Mouse (Mus musculus) CH12.LX (cell line): Measurements from ENCODE around the gene Bcor. TPM values are rescaled to one million over a fixed set of nuclear protein-coding genes. Genes with fewer than 3 reads are reported as not detected.

ENCODE experiments used
- DNase-seq: peaks from one replicate; pipeline ENCODE4 v3.0.0-alpha.2; 2013; ENCODE audit errors: extremely low read depth
- H3K27ac ChIP-seq: 2 replicates; pipeline ENCODE4 v1.5.1; 2012; ENCODE audit warnings: low read depth, mild to moderate bottlenecking, control low read depth, moderate library complexity; ENCODE audit not compliant: insufficient read depth
- H3K27me3 ChIP-seq: replicated peaks from 2 replicates; pipeline ENCODE3; 2012; ENCODE audit warnings: inconsistent platforms
- H3K36me3 ChIP-seq, 2 experiments: replicated peaks in 1 of 2; 2 replicates each; pipeline versions ENCODE3 to v1.6.1; 2012; ENCODE audit warnings: inconsistent platforms in 1 of 2, low read length in 1 of 2, mild to moderate bottlenecking in 1 of 2, mixed read lengths in 1 of 2, moderate library complexity in 1 of 2; ENCODE audit not compliant: control insufficient read depth in 1 of 2, insufficient read depth in 1 of 2
- H3K4me1 ChIP-seq, 2 experiments: 2 replicates each; pipeline ENCODE4 v1.6.1; 2012; ENCODE audit warnings: inconsistent platforms in 1 of 2, moderate library complexity in 1 of 2; ENCODE audit not compliant: insufficient read depth in 2 of 2, control insufficient read depth in 1 of 2
- H3K4me2 ChIP-seq: 2 replicates; pipeline ENCODE4 v1.6.1; 2012; ENCODE audit warnings: low read depth, mild to moderate bottlenecking, control low read depth; ENCODE audit not compliant: poor library complexity, insufficient read depth, severe bottlenecking
- H3K4me3 ChIP-seq, 3 experiments: fragments of 150-350 bp in 1 of 3; sonication (generic) in 1 of 3; replicated peaks in 1 of 3; 2 replicates each; pipeline versions ENCODE3 to v1.5.1; 2011 to 2012; ENCODE audit warnings: low read depth in 2 of 3, low read length in 2 of 3, mild to moderate bottlenecking in 2 of 3, moderate library complexity in 2 of 3, control low read depth in 1 of 3, improper control_type of control experiment in 1 of 3, inconsistent platforms in 1 of 3, mixed read lengths in 1 of 3; ENCODE audit not compliant: poor library complexity in 1 of 3
- H3K79me2 ChIP-seq: replicated peaks from 2 replicates; pipeline ENCODE4 v1.6.1; 2012; ENCODE audit warnings: mild to moderate bottlenecking, moderate library complexity; ENCODE audit not compliant: control insufficient read depth, poor library complexity, insufficient read depth, severe bottlenecking; ENCODE audit errors: extremely low read depth
- H3K9ac ChIP-seq: 2 replicates; pipeline ENCODE4 v1.6.1; 2012; ENCODE audit warnings: low read depth, mild to moderate bottlenecking, control low read depth, moderate library complexity; ENCODE audit not compliant: insufficient read depth
- H3K9me3 ChIP-seq: replicated peaks from 2 replicates; pipeline ENCODE3; 2012; ENCODE audit warnings: low read length, inconsistent platforms, mixed read lengths
- BHLHE40 ChIP-seq: IDR thresholded peaks from 2 replicates; pipeline ENCODE4 v1.6.1; 2011; ENCODE audit warnings: mild to moderate bottlenecking, low read depth, low read length, improper control_type of control experiment
- CHD1 ChIP-seq: IDR thresholded peaks from 2 replicates; pipeline ENCODE4 v1.6.1; 2012; ENCODE audit warnings: low read depth, low read length, improper control_type of control experiment, inconsistent platforms
- CHD2 ChIP-seq: IDR thresholded peaks from 2 replicates; pipeline ENCODE4 v1.6.1; 2011; ENCODE audit warnings: low read length, improper control_type of control experiment
- CTCF ChIP-seq, 2 experiments: IDR thresholded peaks in 1 of 2; conservative IDR thresholded peaks in 1 of 2; 2 replicates each; pipeline ENCODE4 v1.5.1; 2011 to 2012; ENCODE audit warnings: low read depth in 2 of 2, low read length in 2 of 2, improper control_type of control experiment in 1 of 2, inconsistent platforms in 1 of 2, mild to moderate bottlenecking in 1 of 2, moderate library complexity in 1 of 2
- E2F4 ChIP-seq: IDR thresholded peaks from 2 replicates; pipeline ENCODE4 v1.6.1; 2011; ENCODE audit warnings: low read depth, low read length, improper control_type of control experiment; ENCODE audit not compliant: insufficient replicate concordance
- ELF1 ChIP-seq: IDR thresholded peaks from 2 replicates; pipeline ENCODE4 v1.6.1; 2014; ENCODE audit warnings: low read depth, mild to moderate bottlenecking, inconsistent platforms, low read length, improper control_type of control experiment
- EP300 ChIP-seq: IDR thresholded peaks from 2 replicates; pipeline ENCODE4 v1.6.1; 2011; ENCODE audit warnings: low read length, improper control_type of control experiment
- ETS1 ChIP-seq: conservative IDR thresholded peaks from 2 replicates; pipeline ENCODE4 v1.6.1; 2012; ENCODE audit warnings: low read depth, mild to moderate bottlenecking, inconsistent platforms, low read length, improper control_type of control experiment, moderate library complexity
- GABPA ChIP-seq: IDR thresholded peaks from 2 replicates; pipeline ENCODE4 v1.6.1; 2012; ENCODE audit warnings: low read depth, low read length, improper control_type of control experiment, inconsistent platforms; ENCODE audit not compliant: insufficient replicate concordance
- HCFC1 ChIP-seq: IDR thresholded peaks from 2 replicates; pipeline ENCODE4 v1.6.1; 2012; ENCODE audit warnings: low read depth, mild to moderate bottlenecking, inconsistent platforms, low read length, improper control_type of control experiment
- IRF4 ChIP-seq: IDR thresholded peaks from 2 replicates; pipeline ENCODE4 v1.6.1; 2014; ENCODE audit warnings: low read depth, mild to moderate bottlenecking, inconsistent platforms, low read length, improper control_type of control experiment
- JUN ChIP-seq: IDR thresholded peaks from 2 replicates; pipeline ENCODE4 v1.6.1; 2011; ENCODE audit warnings: low read depth, mild to moderate bottlenecking, low read length, improper control_type of control experiment, moderate library complexity; ENCODE audit not compliant: insufficient read depth
- JUND ChIP-seq: conservative IDR thresholded peaks from 2 replicates; pipeline ENCODE4 v1.6.1; 2011; ENCODE audit warnings: low read depth, low read length, improper control_type of control experiment
- KAT2A ChIP-seq: IDR thresholded peaks from 2 replicates; pipeline ENCODE4 v1.6.1; 2012; ENCODE audit warnings: low read length, improper control_type of control experiment, inconsistent platforms; ENCODE audit not compliant: insufficient replicate concordance
- MAFK ChIP-seq: IDR thresholded peaks from 2 replicates; pipeline ENCODE4 v1.6.1; 2011; ENCODE audit warnings: low read length, improper control_type of control experiment; ENCODE audit not compliant: insufficient replicate concordance
- MAX ChIP-seq: IDR thresholded peaks from 2 replicates; pipeline ENCODE4 v1.6.1; 2011; ENCODE audit warnings: low read length, improper control_type of control experiment
- MAZ ChIP-seq: IDR thresholded peaks from 2 replicates; pipeline ENCODE4 v1.6.1; 2012; ENCODE audit warnings: low read depth, mild to moderate bottlenecking, inconsistent platforms, low read length, improper control_type of control experiment, moderate library complexity
- MEF2A ChIP-seq: IDR thresholded peaks from 2 replicates; pipeline ENCODE4 v1.6.1; 2014; ENCODE audit warnings: low read depth, mild to moderate bottlenecking, inconsistent platforms, low read length, improper control_type of control experiment, borderline replicate concordance
- MXI1 ChIP-seq: IDR thresholded peaks from 2 replicates; pipeline ENCODE4 v1.6.1; 2011; ENCODE audit warnings: mild to moderate bottlenecking, low read depth, low read length, improper control_type of control experiment
- MYC ChIP-seq: IDR thresholded peaks from 2 replicates; pipeline ENCODE4 v1.6.1; 2011; ENCODE audit warnings: low read depth, mild to moderate bottlenecking, improper control_type of control experiment, low read length
- NELFE ChIP-seq: IDR thresholded peaks from 2 replicates; pipeline ENCODE4 v1.6.1; 2011; ENCODE audit warnings: low read depth, low read length, improper control_type of control experiment
- NRF1 ChIP-seq: IDR thresholded peaks from 2 replicates; pipeline ENCODE4 v1.6.1; 2014; ENCODE audit warnings: low read depth, mild to moderate bottlenecking, inconsistent platforms, low read length, improper control_type of control experiment, moderate library complexity
- PAX5 ChIP-seq: IDR thresholded peaks from 2 replicates; pipeline ENCODE4 v1.6.1; 2012; ENCODE audit warnings: low read length, inconsistent platforms, mixed read lengths
- POLR2A ChIP-seq: IDR thresholded peaks from 2 replicates; pipeline ENCODE4 v1.6.1; 2011; ENCODE audit warnings: low read depth, mild to moderate bottlenecking, improper control_type of control experiment, low read length
- POLR2AphosphoS2 ChIP-seq: IDR thresholded peaks from 2 replicates; pipeline ENCODE4 v1.6.1; 2011; ENCODE audit warnings: low read depth, low read length, improper control_type of control experiment
- RAD21 ChIP-seq: IDR thresholded peaks from 2 replicates; pipeline ENCODE4 v1.6.1; 2011; ENCODE audit warnings: low read depth, mild to moderate bottlenecking, low read length, improper control_type of control experiment, moderate library complexity
- RCOR1 ChIP-seq: conservative IDR thresholded peaks from 2 replicates; pipeline ENCODE4 v1.6.1; 2012; ENCODE audit warnings: low read depth, mild to moderate bottlenecking, inconsistent platforms, low read length, improper control_type of control experiment
- SIN3A ChIP-seq: IDR thresholded peaks from 2 replicates; pipeline ENCODE4 v1.6.1; 2012; ENCODE audit warnings: low read length, improper control_type of control experiment, inconsistent platforms
- SMC3 ChIP-seq: IDR thresholded peaks from 2 replicates; pipeline ENCODE4 v1.6.1; 2011; ENCODE audit warnings: low read depth, low read length, improper control_type of control experiment
- TBP ChIP-seq: conservative IDR thresholded peaks from 2 replicates; pipeline ENCODE4 v1.6.1; 2011; ENCODE audit warnings: low read depth, low read length, improper control_type of control experiment
- TCF12 ChIP-seq: IDR thresholded peaks from 2 replicates; pipeline ENCODE4 v1.6.1; 2014; ENCODE audit warnings: low read depth, mild to moderate bottlenecking, inconsistent platforms, low read length, improper control_type of control experiment
- UBTF ChIP-seq: IDR thresholded peaks from 2 replicates; pipeline ENCODE4 v1.6.1; 2012; ENCODE audit warnings: low read depth, mild to moderate bottlenecking, inconsistent platforms, low read length, improper control_type of control experiment, moderate library complexity
- USF1 ChIP-seq: IDR thresholded peaks from 2 replicates; pipeline ENCODE4 v1.6.1; 2014; ENCODE audit warnings: low read depth, mild to moderate bottlenecking, inconsistent platforms, low read length, improper control_type of control experiment
- USF2 ChIP-seq: conservative IDR thresholded peaks from 2 replicates; pipeline ENCODE4 v1.6.1; 2011; ENCODE audit warnings: low read depth, low read length, improper control_type of control experiment
- ZC3H11A ChIP-seq: IDR thresholded peaks from 2 replicates; pipeline ENCODE4 v1.6.1; 2012; ENCODE audit warnings: low read depth, mild to moderate bottlenecking, inconsistent platforms, low read length, improper control_type of control experiment
- ZKSCAN1 ChIP-seq: IDR thresholded peaks from 2 replicates; pipeline ENCODE4 v1.6.1; 2012; ENCODE audit warnings: low read depth, inconsistent platforms, low read length, improper control_type of control experiment, borderline replicate concordance
- ZMIZ1 ChIP-seq: IDR thresholded peaks from 2 replicates; pipeline ENCODE4 v1.6.1; 2012; ENCODE audit warnings: low read depth, mild to moderate bottlenecking, inconsistent platforms, low read length, improper control_type of control experiment
- ZNF384 ChIP-seq: IDR thresholded peaks from 2 replicates; pipeline ENCODE4 v1.6.1; 2012; ENCODE audit warnings: low read depth, low read length, improper control_type of control experiment, inconsistent platforms
- dilution Hi-C: fragments of 300-500 bp; cut with MboI; formaldehyde crosslinking; loops from 2 replicates; pipeline ENCODE4 v1.14.3; 2020; ENCODE audit warnings: low sequenced_read_pairs; ENCODE audit not compliant: extremely low pct_unique_long_range_greater_than_20kb, extremely low pct_ligation_motif_present
- in situ Hi-C: fragments of 300-500 bp; cut with MboI; formaldehyde crosslinking; loops from 3 replicates; pipeline ENCODE4 v1.14.3; 2019; ENCODE audit warnings: low sequenced_read_pairs, low pct_ligation_motif_present, low pct_unique_long_range_greater_than_20kb, mixed read lengths
- polyA plus RNA-seq: library from polyadenylated mRNA; unstranded; fragments of >175 nt; gene quantifications from 2 replicates; pipeline ENCODE4 v1.2.1, GENCODE M21; 2012; ENCODE audit warnings: low read depth; ENCODE audit not compliant: insufficient read length
- total RNA-seq, 2 experiments: library from RNA; depleted of rRNA; stranded (reverse); fragments of 300-350 nt in 1 of 2; fragments of >200 nt in 1 of 2; gene quantifications; 2 replicates each; pipeline ENCODE4 v1.2.3; 2012 to 2014

The Bcor gene
- total and polyA plus RNA-seq, 3 experiments, result 14.3 to 41.1 (median 33.8) TPM

GRCm38 (mm10) chrX:11998934-11999336 is 161.2 kb downstream of the Bcor start:
- no peaks in the 10 kb centered on the region for H3K79me2 ChIP-seq
- H3K9me3 ChIP-seq, result no peaks in the 10 kb centered on the region
- H3K4me1 ChIP-seq, result peaks cover 14 to 24% of the 10 kb centered on the region in 2 experiments
- H3K9ac ChIP-seq, result peak overlapping the region; percentile 63
- TF ChIP-seq ZMIZ1 (no peak), KAT2A (no peak), USF2 (no peak), BHLHE40 (no peak), MYC (no peak), POLR2AphosphoS2 (no peak), NRF1 (peak; percentile 52; the same call in 1 of the 2 replicates), MAX (no peak), GABPA (no peak), MAZ (0 out of 2 replicates have a peak, but pooled peaks have one; percentile 43), CHD1 (no peak), POLR2A (peak; percentile 38), MAFK (no peak), ZKSCAN1 (no peak), CTCF (conservative IDR thresholded peaks at IDR 0.05 in 1 of 2, IDR thresholded peaks at IDR 0.05 in 1 of 2; ENCODE audit: low read depth in 2 of 2, low read length in 2 of 2) (no peak), HCFC1 (no peak), TCF12 (no peak), MEF2A (no peak), MXI1 (no peak), ZNF384 (no peak), SIN3A (no peak), USF1 (no peak), RCOR1 (no peak), JUN (no peak), ELF1 (no peak), CHD2 (no peak; the same call in 1 of the 2 replicates), UBTF (0 out of 2 replicates have a peak, but pooled peaks have one; percentile 31), SMC3 (peak; percentile 3; the same call in 1 of the 2 replicates), ETS1 (no peak), EP300 (no peak), RAD21 (no peak), NELFE (no peak), ZC3H11A (no peak), PAX5 (no peak), IRF4 (peak; percentile 15; the same call in 1 of the 2 replicates), JUND (no peak), TBP (no peak), E2F4 (no peak)
- in situ Hi-C loops (no loop called here), dilution Hi-C loops (no loop called here)
- H3K36me3 ChIP-seq, result no peaks in the 10 kb centered on the region
- H3K27ac ChIP-seq, result peak overlapping the region; percentile 76
- no peaks in the 10 kb centered on the region for H3K27me3 ChIP-seq
- DNase-seq, result peak; percentile 53
- peak overlapping the region; percentile 80 for H3K4me2 ChIP-seq
- peak overlapping the region in 2 of 3 experiments; percentile 15 to 46 for H3K4me3 ChIP-seq
